In genomic region chr10:5550168-5551021, GRCm38 (mm10) we compare ENCODE assay signal across 8 mouse cellular contexts. TPM values are rescaled to one million over a fixed set of nuclear protein-coding genes. Genes with fewer than 3 reads are reported as not detected.
DNase-seq lines count a peak whose midpoint lies in the region; ATAC-seq and TF ChIP-seq lines count a peak whose summit lies in the region.

No protein-coding gene starts in this region.

- no peaks in the 10 kb centered on the region for H3K36me3 ChIP-seq in embryonic facial prominence, embryonic 15.5 days
- no peaks in the 10 kb centered on the region for H3K36me3 ChIP-seq in heart, postnatal 0 days (replicated peaks; ENCODE audit: control insufficient read depth, insufficient read depth, low read length)
- no peaks in the 10 kb centered on the region for H3K36me3 ChIP-seq in liver, embryonic 13.5 days
- H3K36me3 ChIP-seq in stomach, embryonic 14.5 days (ENCODE audit: control insufficient read depth, insufficient read depth, low read length) = no peaks in the 10 kb centered on the region

- ATAC-seq in embryonic facial prominence, embryonic 15.5 days (ENCODE audit: insufficient number of reproducible peaks, low FRiP score, low TSS enrichment, low read depth) = peak; percentile 79
- ATAC-seq in heart, postnatal 0 days (ENCODE audit: insufficient read depth, low read depth) = peak; percentile 64; the same call in 1 of the 2 replicates
- peak; percentile 60 for ATAC-seq in liver, embryonic 13.5 days (ENCODE audit: low read depth)
- peak; percentile 73 for ATAC-seq in stomach, embryonic 14.5 days (ENCODE audit: insufficient number of reproducible peaks, insufficient read depth, low FRiP score, low read depth)

- H3K4me2 ChIP-seq in embryonic facial prominence, embryonic 15.5 days (replicated peaks) = peak overlapping the region; percentile 77
- peak overlapping the region; percentile 67 for H3K4me2 ChIP-seq in heart, postnatal 0 days (ENCODE audit: low read depth, low read length)
- H3K4me2 ChIP-seq in liver, embryonic 13.5 days = peak overlapping the region; percentile 73
- peak overlapping the region; percentile 95 for H3K4me2 ChIP-seq in stomach, embryonic 14.5 days (replicated peaks; ENCODE audit: low read depth, low read length)

- H3K9ac ChIP-seq in embryonic facial prominence, embryonic 15.5 days = peak overlapping the region; percentile 4; the same call in 1 of the 2 replicates
- H3K9ac ChIP-seq in heart, postnatal 0 days (replicated peaks; ENCODE audit: low read depth, low read length) = peak overlapping the region; percentile 28; the same call in 1 of the 2 replicates
- peak overlapping the region; percentile 49 for H3K9ac ChIP-seq in liver, embryonic 13.5 days
- no peak overlapping the region for H3K9ac ChIP-seq in stomach, embryonic 14.5 days (replicated peaks; ENCODE audit: low read depth, low read length)

- H3K4me1 ChIP-seq in embryonic facial prominence, embryonic 15.5 days = peaks cover 11% of the 10 kb centered on the region; the same call in 1 of the 2 replicates
- no peaks in the 10 kb centered on the region for H3K4me1 ChIP-seq in heart, postnatal 0 days (ENCODE audit: control insufficient read depth, insufficient read depth)
- H3K4me1 ChIP-seq in liver, embryonic 13.5 days (replicated peaks) = peaks cover 7% of the 10 kb centered on the region
- 0 out of 2 replicates have a peak, but pooled peaks cover 5% of the 10 kb centered on the region for H3K4me1 ChIP-seq in stomach, embryonic 14.5 days (ENCODE audit: control insufficient read depth, insufficient read depth, low read length)

- peak; percentile 3 to 34 for DNase-seq in urinary bladder, adult 18-20 months (ENCODE audit: low spot score in 2 of 2)
- DNase-seq in urinary bladder, postnatal 10 days (ENCODE audit: low spot score) = no peak
- peak; percentile 10 for DNase-seq in heart, postnatal 0 days (ENCODE audit: low spot score)
- peak; percentile 55 to 70 for DNase-seq in kidney, postnatal 4 days
- DNase-seq in liver, embryonic 13.5 days = no peak
- DNase-seq in natural killer cell, adult 2 months (ENCODE audit: low spot score in 2 of 2) = peak; percentile 15 to 16

- 0 out of 2 replicates have a peak, but pooled peaks have one; percentile 17 for TF ChIP-seq CTCF in heart, postnatal 0 days (IDR thresholded peaks at IDR 0.05; ENCODE audit: low read depth)

- H3K27ac ChIP-seq in embryonic facial prominence, embryonic 15.5 days (replicated peaks) = no peak overlapping the region
- H3K27ac ChIP-seq in heart, postnatal 0 days (ENCODE audit: low read depth) = no peak overlapping the region
- H3K27ac ChIP-seq in liver, embryonic 13.5 days = no peak overlapping the region
- H3K27ac ChIP-seq in stomach, embryonic 14.5 days (ENCODE audit: low read length) = no peak overlapping the region

- H3K4me3 ChIP-seq in embryonic facial prominence, embryonic 15.5 days (replicated peaks) = peak overlapping the region; percentile 46
- peak overlapping the region; percentile 52 for H3K4me3 ChIP-seq in heart, postnatal 0 days (ENCODE audit: low read depth, low read length)
- peak overlapping the region; percentile 51 for H3K4me3 ChIP-seq in liver, embryonic 13.5 days (replicated peaks)
- peak overlapping the region; percentile 40 for H3K4me3 ChIP-seq in stomach, embryonic 14.5 days (ENCODE audit: low read depth, low read length)

- no peak for TF ChIP-seq EP300 in heart, postnatal 0 days (IDR thresholded peaks at IDR 0.05; ENCODE audit: low read depth)

- 1% methylated on average over 44 of the region's 44 CpGs for WGBS in embryonic facial prominence, embryonic 15.5 days
- WGBS in heart, postnatal 0 days = 1% methylated on average over 44 of the region's 44 CpGs
- WGBS in liver, embryonic 13.5 days (ENCODE audit: insufficient replicate concordance) = 1% methylated on average over 42 of the region's 44 CpGs
- WGBS in stomach, embryonic 14.5 days = under 1% methylated on average over 44 of the region's 44 CpGs

- no peaks in the 10 kb centered on the region for H3K9me3 ChIP-seq in embryonic facial prominence, embryonic 15.5 days (replicated peaks)
- H3K9me3 ChIP-seq in heart, postnatal 0 days (replicated peaks; ENCODE audit: control insufficient read depth, low read length) = no peaks in the 10 kb centered on the region
- H3K9me3 ChIP-seq in liver, embryonic 13.5 days (replicated peaks) = no peaks in the 10 kb centered on the region
- no peaks in the 10 kb centered on the region for H3K9me3 ChIP-seq in stomach, embryonic 14.5 days (ENCODE audit: control insufficient read depth, low read depth, low read length)

- no peaks in the 10 kb centered on the region; the same call in 1 of the 2 replicates for H3K27me3 ChIP-seq in embryonic facial prominence, embryonic 15.5 days
- 0 out of 2 replicates have a peak, but pooled peaks cover 9% of the 10 kb centered on the region for H3K27me3 ChIP-seq in heart, postnatal 0 days (ENCODE audit: control insufficient read depth, insufficient read depth, low read length)
- H3K27me3 ChIP-seq in liver, embryonic 13.5 days = 0 out of 2 replicates have a peak, but pooled peaks cover 10% of the 10 kb centered on the region
- H3K27me3 ChIP-seq in stomach, embryonic 14.5 days (ENCODE audit: control insufficient read depth, insufficient read depth, low read length) = no peaks in the 10 kb centered on the region

RNA-seq across cellular contexts. Expression of gene Syne1, which starts 0.9 kb away (rescaled TPM):
- polyA plus RNA-seq in embryonic facial prominence, embryonic 15.5 days (2015; fragmentation: Nextera tagmentation; extraction: Ambion mirVana) = 8.0 and 10.2 TPM in 2 replicates
- total RNA-seq in heart, postnatal 0 days (2014; rRNA removed; ENCODE audit: low replicate concordance) = 66.2 and 71.2 TPM in 2 replicates
- 23.9 and 25.9 TPM in 2 replicates for polyA plus RNA-seq in heart, postnatal 0 days (2015; fragmentation: Nextera tagmentation; extraction: Ambion mirVana)
- 2.4 and 2.5 TPM in 2 replicates for polyA plus RNA-seq in liver, embryonic 13.5 days (2015; fragmentation: Nextera tagmentation; extraction: Ambion mirVana)
- 19.2 and 19.9 TPM in 2 replicates for polyA plus RNA-seq in stomach, embryonic 14.5 days (2014; fragmentation: Nextera tagmentation; extraction: Ambion mirVana)

RNA-seq across cellular contexts. Expression of gene Myct1, which starts 43.2 kb away (rescaled TPM):
- polyA plus RNA-seq in embryonic facial prominence, embryonic 15.5 days (2015; fragmentation: Nextera tagmentation; extraction: Ambion mirVana) = 4.7 and 5.3 TPM in 2 replicates
- total RNA-seq in heart, postnatal 0 days (2014; rRNA removed; ENCODE audit: low replicate concordance) = 5.3 and 6.1 TPM in 2 replicates
- polyA plus RNA-seq in heart, postnatal 0 days (2015; fragmentation: Nextera tagmentation; extraction: Ambion mirVana) = 8.9 and 9.2 TPM in 2 replicates
- polyA plus RNA-seq in liver, embryonic 13.5 days (2015; fragmentation: Nextera tagmentation; extraction: Ambion mirVana) = 2.0 and 2.8 TPM in 2 replicates
- 4.9 and 6.7 TPM in 2 replicates for polyA plus RNA-seq in stomach, embryonic 14.5 days (2014; fragmentation: Nextera tagmentation; extraction: Ambion mirVana)

Comparison
In these comparisons a context has a peak if more than half of its experiments do, and no peak if none do; other contexts are left out.
1. DNase-seq: peak in urinary bladder, adult 18-20 months (2 of 2), heart, postnatal 0 days (single experiment), kidney, postnatal 4 days (2 of 2) and natural killer cell, adult 2 months (2 of 2); none in urinary bladder, postnatal 10 days (single experiment) and liver, embryonic 13.5 days (single experiment).
2. Peak in every context shown above with its lines, with median percentiles within 50 percentile points of each other: ATAC-seq, H3K4me2 ChIP-seq and H3K4me3 ChIP-seq.